Mouse (Mus musculus): ENCODE data around the gene 3425401B19Rik.

DNA sequence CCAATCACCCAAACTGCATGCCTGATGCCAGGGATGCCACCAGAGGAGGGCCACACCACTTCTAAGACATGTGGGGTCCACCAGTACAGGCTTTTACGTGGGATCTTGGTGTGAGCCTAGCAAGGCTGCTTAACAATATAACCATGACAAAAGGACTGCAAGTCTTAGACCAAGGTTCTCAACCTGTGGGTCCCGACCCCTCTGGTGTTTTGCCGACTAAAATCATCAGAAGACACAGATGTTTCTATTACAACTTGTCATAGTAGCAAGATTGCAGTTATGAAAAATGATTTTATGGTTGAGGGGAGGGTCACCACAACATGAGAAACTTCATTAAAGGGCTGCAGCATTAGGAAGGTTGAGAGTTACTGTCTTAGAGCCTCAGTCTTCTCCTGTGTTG lies 6.5 kb downstream of the 3425401B19Rik start:
- TF ChIP-seq CTCF (IDR thresholded peaks at IDR 0.05; ENCODE audit: borderline replicate concordance, insufficient read depth, low read depth, low read length) (no peak), POLR2A (IDR thresholded peaks at IDR 0.05; ENCODE audit: borderline replicate concordance, insufficient read depth, low read length) (no peak)
